Mouse (Mus musculus): ENCODE data around the gene Tekt1. TPM values are rescaled to one million over a fixed set of nuclear protein-coding genes. Genes with fewer than 3 reads are reported as not detected.

Gene Tekt1
- polyA plus RNA-seq, 2 experiments: not detected

- no peak for DNase-seq (ENCODE audit: low read depth in 3 of 3, low spot score in 3 of 3)
Measured at GRCm38 (mm10) chr11:72338437-72338871, 23.8 kb downstream of the Tekt1 start.

GRCm38 (mm10) chr11:72336726-72337125 is 25.5 kb downstream of the Tekt1 start:
- ATAC-seq (ENCODE audit: insufficient read depth) (no peak), DNase-seq (ENCODE audit: low read depth in 3 of 3, low spot score in 3 of 3) (no peak)
- Histone ChIP-seq H3K27me3 (ENCODE audit: control insufficient read depth, insufficient read depth, low read length) (no peaks in the 10 kb centered on the region), H3K36me3 (replicated peaks; ENCODE audit: control insufficient read depth, insufficient read depth, low read depth) (no peaks in the 10 kb centered on the region), H3K27ac (no peak overlapping the region), H3K4me2 (ENCODE audit: low read depth) (no peak overlapping the region), H3K9ac (replicated peaks) (no peak overlapping the region), H3K4me1 (replicated peaks; ENCODE audit: control insufficient read depth in 2 of 2, insufficient read depth in 2 of 2, low read length in 1 of 2) (no peaks in the 10 kb centered on the region), H3K9me3 (ENCODE audit: control insufficient read depth, low read length) (no peaks in the 10 kb centered on the region), H3K4me3 (ENCODE audit: insufficient read depth in 1 of 2, low read depth in 2 of 2, low read length in 2 of 2) (no peak overlapping the region)
- WGBS (ENCODE audit: insufficient replicate concordance): 57% methylated on average over 8 of the region's 8 CpGs
- TF ChIP-seq CTCF (IDR thresholded peaks at IDR 0.05; ENCODE audit: low read depth): no peak
- TF ChIP-seq EP300 (IDR thresholded peaks at IDR 0.05; ENCODE audit: low read depth): no peak

More at GRCm38 (mm10) chr11:72338437-72338871, 23.8 kb downstream of the Tekt1 start:
- no peak for ATAC-seq (ENCODE audit: insufficient read depth)
- TF ChIP-seq CTCF (IDR thresholded peaks at IDR 0.05; ENCODE audit: low read depth) (no peak), EP300 (IDR thresholded peaks at IDR 0.05; ENCODE audit: low read depth) (no peak)
- H3K9ac ChIP-seq (replicated peaks): no peak overlapping the region
- H3K4me1 ChIP-seq (replicated peaks; ENCODE audit: control insufficient read depth in 2 of 2, insufficient read depth in 2 of 2, low read length in 1 of 2): peaks cover 0 to 2% of the 10 kb centered on the region in 2 experiments; a peak in 1 of 4 replicates
- H3K4me3 ChIP-seq (ENCODE audit: insufficient read depth in 1 of 2, low read depth in 2 of 2, low read length in 2 of 2): no peak overlapping the region
- no peak overlapping the region for H3K27ac ChIP-seq
- no peaks in the 10 kb centered on the region for H3K36me3 ChIP-seq (replicated peaks; ENCODE audit: control insufficient read depth, insufficient read depth, low read depth)
- whole genome bisulfite sequencing (ENCODE audit: insufficient replicate concordance): 55% methylated on average over 5 of the region's 5 CpGs
- no peaks in the 10 kb centered on the region for H3K27me3 ChIP-seq (ENCODE audit: control insufficient read depth, insufficient read depth, low read length)
- H3K4me2 ChIP-seq (ENCODE audit: low read depth): no peak overlapping the region
- H3K9me3 ChIP-seq (ENCODE audit: control insufficient read depth, low read length): no peaks in the 10 kb centered on the region

GRCm38 (mm10) chr11:72334653-72335052 is 27.6 kb downstream of the Tekt1 start:
- no peaks in the 10 kb centered on the region for H3K36me3 ChIP-seq (replicated peaks; ENCODE audit: control insufficient read depth, insufficient read depth, low read depth)
- TF ChIP-seq EP300 (IDR thresholded peaks at IDR 0.05; ENCODE audit: low read depth): no peak
- H3K4me2 ChIP-seq (ENCODE audit: low read depth): no peak overlapping the region
- DNase-seq (ENCODE audit: low read depth in 3 of 3, low spot score in 3 of 3) (no peak), ATAC-seq (ENCODE audit: insufficient read depth) (no peak)
- no peaks in the 10 kb centered on the region for H3K4me1 ChIP-seq (replicated peaks; ENCODE audit: control insufficient read depth in 2 of 2, insufficient read depth in 2 of 2, low read length in 1 of 2)
- no peak overlapping the region for H3K9ac ChIP-seq (replicated peaks)
- H3K27ac ChIP-seq: no peak overlapping the region
- no peaks in the 10 kb centered on the region for H3K27me3 ChIP-seq (ENCODE audit: control insufficient read depth, insufficient read depth, low read length)
- no peak overlapping the region for H3K4me3 ChIP-seq (ENCODE audit: insufficient read depth in 1 of 2, low read depth in 2 of 2, low read length in 2 of 2)
- no peaks in the 10 kb centered on the region for H3K9me3 ChIP-seq (ENCODE audit: control insufficient read depth, low read length)
- WGBS (ENCODE audit: insufficient replicate concordance): 55% methylated on average over 4 of the region's 4 CpGs

- Histone ChIP-seq H3K36me3 (replicated peaks; ENCODE audit: control insufficient read depth, insufficient read depth, low read depth) (no peaks in the 10 kb centered on the region), H3K4me2 (ENCODE audit: low read depth) (no peak overlapping the region), H3K27me3 (ENCODE audit: control insufficient read depth, insufficient read depth, low read length) (no peaks in the 10 kb centered on the region), H3K4me3 (ENCODE audit: insufficient read depth in 1 of 2, low read depth in 2 of 2, low read length in 2 of 2) (no peak overlapping the region), H3K27ac (no peak overlapping the region), H3K9me3 (ENCODE audit: control insufficient read depth, low read length) (no peaks in the 10 kb centered on the region), H3K9ac (replicated peaks) (no peak overlapping the region), H3K4me1 (replicated peaks; ENCODE audit: control insufficient read depth in 2 of 2, insufficient read depth in 2 of 2, low read length in 1 of 2) (no peaks in the 10 kb centered on the region)
- ATAC-seq (ENCODE audit: insufficient read depth): no peak
- TF ChIP-seq EP300 (IDR thresholded peaks at IDR 0.05; ENCODE audit: low read depth) (no peak), CTCF (IDR thresholded peaks at IDR 0.05; ENCODE audit: low read depth) (no peak)
- no peak for DNase-seq (ENCODE audit: low read depth in 3 of 3, low spot score in 3 of 3)
- WGBS (ENCODE audit: insufficient replicate concordance): 65% methylated on average over 9 of the region's 9 CpGs
Measured at GRCm38 (mm10) chr11:72332951-72333667, 29.1 kb downstream of the Tekt1 start.

- 64% methylated on average over 4 of the region's 4 CpGs for WGBS (ENCODE audit: insufficient replicate concordance)
- no peaks in the 10 kb centered on the region for H3K4me1 ChIP-seq (replicated peaks; ENCODE audit: control insufficient read depth in 2 of 2, insufficient read depth in 2 of 2, low read length in 1 of 2)
Measured at GRCm38 (mm10) chr11:72325701-72326100, 36.5 kb downstream of the Tekt1 start.

More at GRCm38 (mm10) chr11:72325701-72326100, 36.5 kb downstream of the Tekt1 start:
- Histone ChIP-seq H3K9me3 (ENCODE audit: control insufficient read depth, low read length) (no peaks in the 10 kb centered on the region), H3K9ac (replicated peaks) (no peak overlapping the region), H3K36me3 (replicated peaks; ENCODE audit: control insufficient read depth, insufficient read depth, low read depth) (no peaks in the 10 kb centered on the region), H3K4me3 (ENCODE audit: insufficient read depth in 1 of 2, low read depth in 2 of 2, low read length in 2 of 2) (no peak overlapping the region), H3K4me2 (ENCODE audit: low read depth) (no peak overlapping the region), H3K27ac (no peak overlapping the region), H3K27me3 (ENCODE audit: control insufficient read depth, insufficient read depth, low read length) (no peaks in the 10 kb centered on the region)
- DNase-seq (ENCODE audit: low read depth in 3 of 3, low spot score in 3 of 3) (no peak), ATAC-seq (ENCODE audit: insufficient read depth) (no peak)
- TF ChIP-seq EP300 (IDR thresholded peaks at IDR 0.05; ENCODE audit: low read depth) (no peak), CTCF (IDR thresholded peaks at IDR 0.05; ENCODE audit: low read depth) (no peak)

All from liver, embryonic 14.5 days (tissue).